Mouse (Mus musculus) left cerebral cortex, postnatal 36 days (tissue): ENCODE data around the gene Mrgprb3. TPM values are rescaled to one million over a fixed set of nuclear protein-coding genes. Genes with fewer than 3 reads are reported as not detected.

ENCODE experiments used
- DNase-seq, 2 experiments: peaks; one replicate each; pipeline ENCODE4 v3.0.0; 2021 to 2022; ENCODE audit warnings: low spot score in 2 of 2, mixed read lengths in 1 of 2
- intact Hi-C: fragments of 180-260 bp; cut with DNase I; formaldehyde crosslinking; loops from one replicate; pipeline ENCODE4 v1.15.1; 2025
- total RNA-seq, 2 experiments: library from RNA; stranded (reverse); gene quantifications; 2 replicates each; pipeline ENCODE4 v1.2.3; 2021

Mrgprb3 gene
- not detected for total RNA-seq

- DNase-seq: no peak
- intact Hi-C loops: no loop called here
These were observed at the start of gene Mrgprb3 for GRCm38 (mm10) chr7:48643711-48644110. Gene Mrgprb3, minus strand, starts transcription at chr7:48643811.

Other genes with a start within 250 kb of the Mrgprb3 start
- gene Mrgprb1, start 187.5 kb downstream of the Mrgprb3 start, total RNA-seq: not detected
- not detected for gene Mrgprx2, start 144.5 kb downstream of the Mrgprb3 start, total RNA-seq
- gene Mrgprb2, start 85.7 kb downstream of the Mrgprb3 start, total RNA-seq: not detected
- 10 to 100 TPM; 25.5 to 26.6 TPM for gene Zdhhc13, start 145.2 kb upstream of the Mrgprb3 start, total RNA-seq
- not detected for gene Csrp3, start 204.2 kb upstream of the Mrgprb3 start, total RNA-seq
- under 1 TPM; 0.25 to 0.27 TPM for gene E2f8, start 237.8 kb upstream of the Mrgprb3 start, total RNA-seq